Mouse (Mus musculus) frontal cortex, postnatal 10 days (tissue): ENCODE measurements around the gene Atp8b4.

ENCODE experiments used
- DNase-seq, 2 experiments: peaks; one replicate each; pipeline ENCODE4 v3.0.0; 2022; ENCODE audit warnings: low spot score in 2 of 2, mixed read lengths in 1 of 2

Gene Atp8b4

GRCm38 (mm10) chr2:126434305-126434704 lies 66.2 kb downstream of the Atp8b4 start:
- DNase-seq = no peak

- no peak for DNase-seq
Observed at GRCm38 (mm10) chr2:126432481-126433066, 67.9 kb downstream of the Atp8b4 start.

GRCm38 (mm10) chr2:126429282-126429681 lies 71.2 kb downstream of the Atp8b4 start:
- peak; percentile 16 to 36 for DNase-seq

GRCm38 (mm10) chr2:126425223-126425622 lies 75.3 kb downstream of the Atp8b4 start:
- DNase-seq = no peak

GRCm38 (mm10) chr2:126424714-126425113 lies 75.8 kb downstream of the Atp8b4 start:
- DNase-seq = no peak

- DNase-seq = no peak
Observed at GRCm38 (mm10) chr2:126420901-126421300, 79.6 kb downstream of the Atp8b4 start.

- no peak for DNase-seq
Observed at GRCm38 (mm10) chr2:126418916-126419315, 81.6 kb downstream of the Atp8b4 start.

- DNase-seq = no peak
Observed at GRCm38 (mm10) chr2:126416772-126417171, 83.7 kb downstream of the Atp8b4 start.

- DNase-seq = no peak
Observed at GRCm38 (mm10) chr2:126415981-126416380, 84.5 kb downstream of the Atp8b4 start.

- no peak for DNase-seq
Observed at GRCm38 (mm10) chr2:126412759-126413158, 87.7 kb downstream of the Atp8b4 start.

GRCm38 (mm10) chr2:126399454-126399853 lies 101.0 kb downstream of the Atp8b4 start:
- DNase-seq = no peak

GRCm38 (mm10) chr2:126399017-126399416 lies 101.5 kb downstream of the Atp8b4 start:
- no peak for DNase-seq

- DNase-seq = no peak
Observed at GRCm38 (mm10) chr2:126398216-126398615, 102.3 kb downstream of the Atp8b4 start.

- no peak for DNase-seq
Observed at GRCm38 (mm10) chr2:126397513-126397912, 103.0 kb downstream of the Atp8b4 start.

- DNase-seq = no peak
Observed at GRCm38 (mm10) chr2:126394924-126395323, 105.5 kb downstream of the Atp8b4 start.

GRCm38 (mm10) chr2:126387458-126388037 lies 112.9 kb downstream of the Atp8b4 start:
- no peak for DNase-seq

- DNase-seq = no peak
Observed at GRCm38 (mm10) chr2:126386056-126386455, 114.4 kb downstream of the Atp8b4 start.

GRCm38 (mm10) chr2:126380300-126380699 lies 120.2 kb downstream of the Atp8b4 start:
- DNase-seq = no peak

- DNase-seq = no peak
Observed at GRCm38 (mm10) chr2:126371634-126372033, 128.8 kb downstream of the Atp8b4 start.

GRCm38 (mm10) chr2:126369815-126370214 lies 130.7 kb downstream of the Atp8b4 start:
- no peak for DNase-seq

- no peak for DNase-seq
Observed at GRCm38 (mm10) chr2:126363745-126364725, 136.4 kb downstream of the Atp8b4 start.

- DNase-seq = peak; percentile 18 to 66
Observed at GRCm38 (mm10) chr2:126363050-126363744, 137.3 kb downstream of the Atp8b4 start.
